In the genomic region with DNA sequence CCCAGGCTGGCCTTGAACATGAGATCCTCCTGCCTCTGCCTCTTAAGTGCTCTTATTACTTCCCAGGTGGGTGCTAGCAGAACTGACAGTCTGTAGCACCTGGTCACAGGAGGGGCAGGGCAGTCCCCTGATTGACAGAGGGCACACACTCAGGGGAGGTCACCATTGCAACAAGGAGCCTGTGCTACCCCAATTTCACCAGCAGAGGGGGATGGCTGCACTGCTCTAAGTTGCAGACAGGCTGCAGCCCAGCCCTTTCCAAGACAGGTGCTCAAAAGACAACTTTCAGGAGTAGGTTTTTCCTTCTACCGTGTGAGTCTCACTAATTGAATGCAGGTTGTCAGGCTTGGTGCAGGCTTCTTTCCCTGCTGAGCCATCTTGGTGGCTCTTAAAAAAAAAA, we compare ENCODE assay signal across 8 mouse cellular contexts.
DNase-seq lines count a peak whose midpoint lies in the region; ATAC-seq lines count a peak whose summit lies in the region.

No protein-coding gene starts in this region.

- no peak overlapping the region for H3K4me3 ChIP-seq in limb, embryonic 10.5 days

- DNase-seq in urinary bladder, adult 18-20 months (ENCODE audit: low spot score in 2 of 2) = peak; percentile 61
- DNase-seq in urinary bladder, postnatal 10 days (ENCODE audit: low spot score) = no peak
- peak; percentile 59 for DNase-seq in embryo, embryonic 11.5 days (ENCODE audit: low read depth, low spot score)
- peak; percentile 73 for DNase-seq in kidney, adult 11 months
- DNase-seq in limb, embryonic 10.5 days (ENCODE audit: low spot score) = peak; percentile 86
- peak; percentile 80 for DNase-seq in neural tube, embryonic 10.5 days (ENCODE audit: extremely low spot score, low spot score)
- peak; percentile 81 for DNase-seq in splenic B cell, adult 2 months (ENCODE audit: low read depth, low spot score)

- no peak overlapping the region for H3K27ac ChIP-seq in limb, embryonic 10.5 days

- no peaks in the 10 kb centered on the region for H3K9me3 ChIP-seq in limb, embryonic 10.5 days (replicated peaks)

- 9% methylated on average over 1 of the region's 1 CpGs for WGBS in limb, embryonic 10.5 days

- peaks cover 5% of the 10 kb centered on the region; the same call in 1 of the 2 replicates for H3K4me1 ChIP-seq in limb, embryonic 10.5 days

- peak; percentile 75; the same call in 1 of the 2 replicates for ATAC-seq in granulocyte monocyte progenitor cell, adult 5-6 weeks (replicated peaks; ENCODE audit: poor library complexity, severe bottlenecking)

- H3K36me3 ChIP-seq in limb, embryonic 10.5 days = no peaks in the 10 kb centered on the region
- no peaks in the 10 kb centered on the region for H3K36me3 ChIP-seq in splenic B cell, adult 2 months (ENCODE audit: control insufficient read depth, insufficient read depth, low read length, poor library complexity, severe bottlenecking)

- no peaks in the 10 kb centered on the region for H3K27me3 ChIP-seq in limb, embryonic 10.5 days (ENCODE audit: low read depth, poor library complexity, severe bottlenecking)
- H3K27me3 ChIP-seq in splenic B cell, adult 2 months (ENCODE audit: control insufficient read depth, insufficient read depth, low read length, poor library complexity, severe bottlenecking) = no peaks in the 10 kb centered on the region
